Mouse (Mus musculus) liver, adult 2 months (tissue): ENCODE measurements around the gene Anxa4.

ENCODE experiments used
- CTCF ChIP-seq: fragments of 200-500 bp; IDR thresholded peaks from 2 replicates; pipeline ENCODE4 v1.5.1; 2011; ENCODE audit warnings: low read depth, low read length, control low read depth
- POLR2A ChIP-seq: fragments of 200-500 bp; IDR thresholded peaks from 2 replicates; pipeline ENCODE4 v1.6.1; 2011; ENCODE audit warnings: low read length, control low read depth; ENCODE audit not compliant: insufficient read depth; ENCODE audit errors: extremely low read depth

GRCm38 (mm10) chr6:86832802-86833502 lies 39.6 kb upstream of the Anxa4 start:
- no peak for TF ChIP-seq CTCF
- no peak for TF ChIP-seq POLR2A
